Mouse (Mus musculus) retina, embryonic 14.5 days (tissue): ENCODE measurements around the gene Efna5.

ENCODE experiments used
- DNase-seq: peaks from one replicate; pipeline ENCODE4 v3.0.0-alpha.2; 2015; ENCODE audit warnings: low spot score

The Efna5 gene

GRCm38 (mm10) chr17:62652451-62652850, 228.7 kb downstream of the Efna5 start:
- DNase-seq, result no peak

- no peak for DNase-seq
These were observed 229.4 kb downstream of the Efna5 start for GRCm38 (mm10) chr17:62651696-62652095.

- no peak for DNase-seq
These were observed 231.7 kb downstream of the Efna5 start for GRCm38 (mm10) chr17:62649293-62649950.

- no peak for DNase-seq
These were observed 234.3 kb downstream of the Efna5 start for GRCm38 (mm10) chr17:62646836-62647235.

GRCm38 (mm10) chr17:62642447-62643145, 238.5 kb downstream of the Efna5 start:
- no peak for DNase-seq

GRCm38 (mm10) chr17:62640654-62641053, 240.5 kb downstream of the Efna5 start:
- no peak for DNase-seq

GRCm38 (mm10) chr17:62636896-62637295, 244.2 kb downstream of the Efna5 start:
- DNase-seq, result no peak

- DNase-seq, result no peak
These were observed 246.2 kb downstream of the Efna5 start for GRCm38 (mm10) chr17:62634937-62635336.

- DNase-seq, result peak; percentile 57
These were observed 252.6 kb downstream of the Efna5 start for GRCm38 (mm10) chr17:62628474-62628873.

- DNase-seq, result no peak
These were observed 253.6 kb downstream of the Efna5 start for GRCm38 (mm10) chr17:62627508-62627907.

GRCm38 (mm10) chr17:62625646-62626020, 255.5 kb downstream of the Efna5 start:
- peak; percentile 72 for DNase-seq

- DNase-seq, result peak; percentile 37
These were observed 256.1 kb downstream of the Efna5 start for GRCm38 (mm10) chr17:62624804-62625645.

GRCm38 (mm10) chr17:62623224-62623623, 257.9 kb downstream of the Efna5 start:
- DNase-seq, result no peak

GRCm38 (mm10) chr17:62622481-62622880, 258.6 kb downstream of the Efna5 start:
- DNase-seq, result no peak

- peak; percentile 58 for DNase-seq
These were observed 266.0 kb downstream of the Efna5 start for GRCm38 (mm10) chr17:62615159-62615558.

- DNase-seq, result peak; percentile 41
These were observed 266.4 kb downstream of the Efna5 start for GRCm38 (mm10) chr17:62614708-62615107.

- DNase-seq, result peak; percentile 70
These were observed 266.9 kb downstream of the Efna5 start for GRCm38 (mm10) chr17:62614237-62614636.

GRCm38 (mm10) chr17:62613232-62613631, 267.9 kb downstream of the Efna5 start:
- DNase-seq, result no peak

- peak; percentile 44 for DNase-seq
These were observed 273.0 kb downstream of the Efna5 start for GRCm38 (mm10) chr17:62608145-62608544.

GRCm38 (mm10) chr17:62607304-62607914, 273.7 kb downstream of the Efna5 start:
- peak; percentile 47 for DNase-seq

- DNase-seq, result no peak
These were observed 274.4 kb downstream of the Efna5 start for GRCm38 (mm10) chr17:62606681-62607080.

GRCm38 (mm10) chr17:62604309-62604708, 276.8 kb downstream of the Efna5 start:
- no peak for DNase-seq
